Mouse (Mus musculus): ENCODE measurements around the gene Pin4.

The Pin4 gene

DNA sequence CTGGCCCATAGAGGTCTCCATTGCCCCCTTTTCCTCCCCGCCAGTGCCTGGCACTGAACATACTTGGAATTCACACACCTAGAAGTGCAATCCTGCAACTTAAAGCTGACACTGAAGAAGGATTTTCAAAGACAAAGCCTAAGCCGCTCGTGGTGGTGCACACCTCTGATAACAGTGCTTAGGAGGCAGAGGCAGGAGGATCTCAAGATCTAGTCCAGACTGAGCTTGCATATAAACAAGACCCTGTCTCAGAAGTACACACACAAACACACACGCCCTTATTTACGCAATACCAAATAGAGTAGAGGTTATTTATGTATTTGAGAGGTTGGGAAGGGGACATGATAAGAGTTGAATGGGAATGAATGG is 38.2 kb downstream of the Pin4 start:
- no peak for DNase-seq

- DNase-seq = no peak
Observed at GRCm38 (mm10) chrX:102159778-102160177, 40.5 kb downstream of the Pin4 start.

DNA sequence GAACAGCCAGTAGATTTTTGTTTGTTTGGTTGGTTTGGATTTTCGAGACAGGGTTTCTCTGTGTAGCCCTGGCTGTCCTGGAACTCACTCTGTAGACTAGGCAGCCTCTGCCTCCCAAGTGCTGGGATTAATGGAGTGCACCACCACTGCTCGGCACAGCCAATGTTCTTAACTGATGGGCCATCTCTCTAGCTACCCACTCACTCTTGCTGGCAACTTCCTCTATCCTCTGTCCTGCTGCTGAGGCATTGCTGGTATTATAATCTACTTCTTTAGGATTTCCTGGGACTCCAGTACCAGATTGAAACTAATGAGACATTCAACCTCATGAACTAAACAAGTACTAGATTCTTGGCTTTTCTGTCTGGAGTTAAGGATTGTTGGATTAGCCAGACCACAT is 41.3 kb downstream of the Pin4 start:
- DNase-seq = no peak

GRCm38 (mm10) chrX:102163096-102163495 is 43.8 kb downstream of the Pin4 start:
- DNase-seq = no peak

DNA sequence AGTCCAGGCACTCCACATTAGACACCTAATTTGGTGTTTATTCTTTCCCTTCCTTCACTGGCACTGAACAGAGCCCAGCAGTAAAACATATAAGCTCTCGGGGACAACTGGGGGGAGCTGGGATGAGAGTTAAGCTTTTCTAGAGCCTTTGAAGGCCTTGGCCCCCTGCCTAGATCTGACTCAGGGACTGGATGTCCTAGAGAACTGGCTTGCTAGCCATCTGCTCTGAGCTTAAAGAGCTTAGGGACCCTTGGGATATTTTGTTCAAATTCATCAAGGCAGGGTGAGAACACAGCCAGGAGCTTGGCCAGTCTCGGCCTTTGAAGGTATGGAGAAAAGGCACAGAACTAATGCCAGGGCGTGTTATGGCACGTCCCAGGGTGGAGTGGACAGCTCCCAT is 44.3 kb downstream of the Pin4 start:
- no peak for DNase-seq

DNA sequence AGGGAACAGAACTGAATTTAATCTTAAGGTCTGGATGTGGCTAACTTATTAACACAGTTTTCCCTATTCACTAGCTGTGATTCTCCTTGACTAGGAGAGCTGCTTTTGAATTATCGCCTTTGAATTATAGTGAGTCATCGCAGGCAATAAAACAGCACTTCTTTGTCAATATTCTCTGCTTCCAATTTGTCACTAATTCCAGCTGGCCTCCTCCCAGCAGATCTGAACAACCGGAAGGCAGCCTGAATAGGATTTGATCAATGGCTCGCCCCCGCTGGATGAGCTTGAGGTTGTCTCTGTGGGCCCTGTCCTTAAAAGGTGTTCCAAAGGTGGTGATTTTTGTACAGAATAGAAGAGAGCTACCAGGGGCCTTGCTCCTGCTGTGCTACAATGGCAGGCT is 47.3 kb downstream of the Pin4 start:
- DNase-seq = no peak

- DNase-seq = no peak
Observed at GRCm38 (mm10) chrX:102166986-102167385, 47.7 kb downstream of the Pin4 start.

DNA sequence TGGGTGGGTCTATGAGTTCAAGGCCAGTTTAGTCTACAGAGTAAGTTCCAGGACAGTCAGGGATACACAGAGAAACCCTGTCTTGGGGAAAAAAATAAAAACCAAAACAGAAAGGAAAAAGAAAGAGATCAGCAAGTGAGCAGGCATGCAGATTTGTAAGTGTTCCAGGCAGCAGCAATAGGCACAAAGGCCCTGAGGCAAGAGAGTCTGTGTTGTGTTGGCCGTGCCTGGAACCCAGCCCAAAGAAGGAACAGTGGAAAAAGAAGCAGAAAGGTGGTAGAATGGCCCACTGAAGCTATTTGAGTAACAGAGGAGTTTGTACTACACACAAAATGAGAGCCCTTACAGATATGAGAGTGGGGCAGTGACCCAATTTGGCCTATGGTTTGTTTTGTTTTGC is 50.5 kb downstream of the Pin4 start:
- no peak for DNase-seq

DNA sequence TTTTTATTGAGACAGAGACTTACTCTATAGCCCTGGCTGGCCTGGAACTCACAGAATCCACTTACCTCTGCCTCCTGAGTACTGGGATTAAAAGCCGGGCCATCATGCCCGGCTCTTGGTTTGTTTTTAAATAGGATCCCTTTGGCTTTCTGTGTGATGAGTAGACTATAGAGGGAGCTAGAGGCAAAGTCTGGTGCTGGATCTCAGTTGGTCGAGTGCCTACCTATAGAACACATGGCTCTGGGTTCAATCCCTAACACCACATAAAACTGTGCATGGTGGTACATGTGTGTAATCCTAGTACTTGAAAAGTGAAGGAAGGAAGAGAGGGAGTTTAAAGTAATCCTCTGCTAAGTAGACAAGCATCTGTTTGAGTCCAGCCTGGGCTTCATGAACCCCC is 50.9 kb downstream of the Pin4 start:
- DNase-seq = no peak

GRCm38 (mm10) chrX:102170900-102171299 is 51.7 kb downstream of the Pin4 start:
- DNase-seq = no peak

GRCm38 (mm10) chrX:102175538-102176287 is 56.5 kb downstream of the Pin4 start:
- no peak for DNase-seq

Data from cerebellum, adult 9-11 months (tissue).